Mouse (Mus musculus) mouse trophoblast stem cell (cell line): Measurements from ENCODE around the gene Syk.

ENCODE experiments used
- in situ Hi-C, 2 experiments: fragments of 300-500 bp; cut with MseI, MboI; formaldehyde crosslinking; loops; 2 replicates in 1 of 2; 3 replicates in 1 of 2; pipeline ENCODE4 v1.15.1; 2025

The Syk gene

DNA sequence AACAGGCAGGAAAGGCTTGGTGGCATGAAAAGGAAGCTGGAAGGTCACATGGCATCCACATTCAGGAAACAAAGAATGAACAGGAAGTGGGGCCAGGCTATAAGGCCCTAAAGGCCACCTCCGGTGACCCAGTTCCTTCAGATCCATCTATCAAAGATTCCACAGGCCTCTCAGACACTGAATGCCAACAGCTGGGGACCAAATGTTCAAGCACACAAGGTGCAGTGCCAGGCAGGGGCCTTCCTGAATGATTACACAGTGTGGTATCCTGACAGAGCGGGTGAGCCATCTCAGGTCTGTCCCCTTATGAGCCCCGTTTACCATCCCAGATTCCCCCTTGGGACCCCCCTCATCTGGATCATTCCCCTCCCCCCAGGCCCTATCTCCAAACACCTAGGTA, 63.6 kb downstream of the Syk start:
- in situ Hi-C loops: no loop called here

DNA sequence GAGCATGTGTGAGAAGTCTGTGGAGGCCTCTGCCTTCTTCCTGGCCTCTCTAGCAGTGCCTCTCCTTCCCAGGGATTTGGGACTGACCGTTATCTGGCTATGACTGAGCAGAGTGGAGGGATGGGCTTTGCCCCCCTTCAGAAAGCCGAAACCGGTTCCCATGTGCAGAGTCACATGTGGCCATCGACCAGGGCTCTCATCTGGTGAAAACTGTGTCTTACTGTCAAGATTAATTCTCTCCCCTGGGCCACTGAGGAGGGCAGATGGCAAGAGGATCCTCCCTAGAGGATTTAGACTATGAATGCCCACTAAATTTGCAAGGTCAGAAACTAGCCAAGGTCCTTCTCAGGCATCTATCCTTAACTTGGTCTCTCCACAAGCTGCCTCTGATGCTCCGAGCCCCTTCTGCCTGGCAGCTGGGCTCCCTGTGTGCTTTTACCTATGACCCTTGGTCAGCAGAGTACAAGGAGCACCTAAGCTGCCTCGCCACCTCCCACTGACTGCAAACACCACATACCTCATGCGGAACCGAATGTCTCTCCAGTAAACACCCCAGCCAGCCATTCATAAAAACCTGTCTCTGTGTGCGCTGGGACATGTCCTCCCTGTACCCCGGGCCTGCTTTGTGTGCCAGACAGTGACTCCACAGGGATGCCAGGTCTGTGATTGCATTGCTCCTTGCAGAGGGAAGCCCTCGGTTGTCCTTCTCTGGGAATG, 65.2 kb downstream of the Syk start:
- in situ Hi-C loops: no loop called here

DNA sequence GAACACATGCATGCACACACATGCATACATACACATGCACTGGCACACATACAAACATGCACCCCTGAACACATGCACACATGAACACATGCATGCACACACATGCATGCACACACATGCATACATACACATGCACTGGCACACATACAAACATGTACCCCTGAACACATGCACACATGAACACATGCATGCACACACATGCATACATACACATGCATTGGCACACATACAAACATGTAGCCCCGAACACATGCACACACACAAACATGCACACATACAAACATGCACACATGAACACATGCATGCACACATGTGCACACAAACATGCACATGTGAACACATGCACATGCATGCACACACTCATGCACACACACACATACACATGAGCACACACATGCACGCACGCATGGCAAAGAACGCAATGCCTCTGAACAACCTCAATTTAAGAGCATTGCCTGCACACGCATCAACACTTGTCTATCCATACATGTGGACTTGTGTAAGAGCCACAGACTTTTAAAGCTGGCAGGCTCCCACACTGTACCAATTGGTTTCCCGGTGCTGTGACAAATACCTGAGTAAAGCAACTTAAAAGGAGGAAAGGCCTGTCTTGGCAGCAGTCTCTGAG, 66.9 kb downstream of the Syk start:
- in situ Hi-C loops: loop anchor here in 1 of 2 experiments (10.0 kb wide), 1 partner anchor 445 kb away; no protein-coding TSS in a partner anchor

DNA sequence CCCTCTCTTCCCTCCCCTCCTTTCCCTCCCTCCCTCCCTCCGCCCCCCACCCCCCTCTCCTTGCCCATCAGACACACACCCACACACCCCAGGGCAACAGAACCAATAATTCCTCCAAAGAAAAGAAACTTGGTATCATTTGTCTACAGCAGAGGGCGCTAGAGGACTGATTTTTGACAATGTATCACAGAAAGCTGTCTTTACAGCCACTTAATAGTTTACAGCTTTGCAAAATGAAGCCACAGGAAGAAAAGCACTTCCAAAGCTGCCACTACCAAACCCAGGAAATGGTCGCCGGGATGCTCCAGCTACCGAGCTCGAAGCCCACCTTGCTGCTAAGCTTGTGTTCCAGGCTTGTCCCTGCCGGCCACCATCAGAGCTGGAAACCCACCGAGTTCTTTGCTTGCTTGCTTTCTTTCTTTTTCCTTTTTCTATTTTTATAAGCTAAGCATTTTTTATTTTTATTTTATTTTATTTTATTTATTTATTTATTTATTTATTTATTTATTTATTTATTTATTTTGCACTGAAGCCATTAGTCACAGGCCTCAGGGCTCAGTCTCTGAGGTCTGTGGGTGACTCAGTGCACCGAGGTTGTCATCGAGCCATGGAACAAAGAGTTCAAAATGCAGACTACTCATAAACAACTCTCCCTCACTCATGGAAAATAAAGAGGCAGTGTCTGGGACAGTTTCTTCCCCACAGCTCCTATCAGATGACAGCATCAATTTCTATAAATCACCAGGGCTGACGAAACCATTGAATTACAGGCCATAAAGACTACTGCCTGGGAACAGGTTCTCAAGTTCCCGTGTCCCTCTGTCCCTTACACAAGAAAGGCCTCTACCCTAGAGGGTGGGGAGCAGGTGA, 68.6 kb downstream of the Syk start:
- in situ Hi-C loops: loop anchor here in 1 of 2 experiments (10.0 kb wide), 1 partner anchor 443 kb away; no protein-coding TSS in a partner anchor

DNA sequence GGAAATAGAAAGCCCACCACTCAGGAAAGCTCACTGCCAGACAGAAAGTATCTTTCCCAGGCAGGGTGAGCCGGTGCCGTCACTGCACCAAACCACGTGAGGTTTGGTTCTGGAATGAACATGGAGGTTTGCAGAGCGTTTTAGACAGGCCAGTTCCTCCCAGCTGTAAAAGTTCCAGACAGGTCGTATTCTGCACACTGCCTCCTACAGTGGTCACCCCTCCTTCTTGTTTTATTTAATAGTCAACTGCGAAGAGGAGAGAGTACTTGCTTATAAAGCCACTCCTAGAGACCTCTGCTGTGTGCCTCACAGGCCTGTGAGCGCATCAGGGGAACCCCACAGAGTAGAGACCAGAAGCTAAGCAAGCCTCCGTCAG, 69.3 kb downstream of the Syk start:
- in situ Hi-C loops: loop anchor here in 1 of 2 experiments (10.0 kb wide), 1 partner anchor 443 kb away; no protein-coding TSS in a partner anchor

DNA sequence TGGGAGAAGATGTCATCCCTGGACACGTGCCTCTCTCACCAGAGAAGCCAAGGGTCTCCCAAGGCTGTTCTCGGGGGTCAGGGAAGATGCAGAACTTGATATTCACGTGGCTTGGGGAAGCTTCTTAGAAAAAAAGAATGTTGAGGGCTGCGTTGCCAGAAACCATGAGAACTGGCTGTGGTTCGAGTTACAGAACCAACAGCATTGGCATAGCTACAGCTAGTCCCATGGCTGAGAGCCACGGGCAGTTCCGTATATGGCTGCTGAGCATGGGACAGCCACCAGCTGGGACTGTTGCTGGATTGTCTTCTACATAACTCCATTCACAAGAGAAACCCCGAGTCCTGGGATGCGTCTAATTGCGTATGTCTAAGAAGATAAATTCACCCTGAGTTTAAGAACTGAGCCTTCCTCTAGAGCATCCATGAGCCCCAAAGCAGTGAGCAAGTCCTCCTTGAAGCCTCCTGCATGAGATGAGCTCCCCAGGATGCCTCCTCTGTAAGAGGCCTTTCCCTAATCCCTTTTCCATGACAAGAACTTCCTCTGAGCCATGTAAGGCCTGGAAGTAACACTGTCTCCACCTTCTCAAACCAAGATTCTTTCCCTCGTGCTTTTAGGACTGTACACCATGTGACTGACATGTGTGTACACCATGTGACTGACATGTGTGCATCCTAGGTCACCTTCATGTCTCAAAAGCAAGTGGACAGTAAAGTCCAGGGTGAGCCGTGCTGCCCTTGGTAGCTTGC, 71.3 kb downstream of the Syk start:
- in situ Hi-C loops: loop anchor here in 1 of 2 experiments (10.0 kb wide), 1 partner anchor 441 kb away; no protein-coding TSS in a partner anchor

DNA sequence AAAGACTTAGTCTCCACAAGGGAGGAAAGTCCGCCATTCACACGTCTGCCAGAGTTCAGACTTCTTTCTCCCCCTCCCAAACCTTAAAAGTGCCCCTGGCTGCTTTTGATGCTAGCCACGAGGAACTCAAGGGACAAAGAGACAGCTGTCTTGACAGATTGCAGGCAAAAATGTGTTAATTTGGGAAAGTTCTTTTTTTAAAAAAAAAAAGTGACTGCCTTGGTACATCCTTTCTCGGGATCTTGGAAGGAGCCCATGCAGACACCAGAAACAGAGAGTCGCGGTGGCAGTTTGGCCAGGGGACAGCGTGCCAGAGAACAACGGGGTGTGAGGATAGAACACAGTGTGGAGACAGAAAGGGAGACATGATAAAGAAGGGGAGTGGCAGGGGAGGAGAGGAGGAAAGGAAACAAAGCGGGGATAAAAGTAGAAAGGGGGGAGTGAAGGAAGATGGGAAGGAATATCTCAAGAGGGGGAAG, 71.9 kb downstream of the Syk start:
- in situ Hi-C loops: loop anchor here in 1 of 2 experiments (5.0 to 10.0 kb wide), 2 partner anchors 327 to 440 kb away; partner anchors contain the start of gene Nfil3

DNA sequence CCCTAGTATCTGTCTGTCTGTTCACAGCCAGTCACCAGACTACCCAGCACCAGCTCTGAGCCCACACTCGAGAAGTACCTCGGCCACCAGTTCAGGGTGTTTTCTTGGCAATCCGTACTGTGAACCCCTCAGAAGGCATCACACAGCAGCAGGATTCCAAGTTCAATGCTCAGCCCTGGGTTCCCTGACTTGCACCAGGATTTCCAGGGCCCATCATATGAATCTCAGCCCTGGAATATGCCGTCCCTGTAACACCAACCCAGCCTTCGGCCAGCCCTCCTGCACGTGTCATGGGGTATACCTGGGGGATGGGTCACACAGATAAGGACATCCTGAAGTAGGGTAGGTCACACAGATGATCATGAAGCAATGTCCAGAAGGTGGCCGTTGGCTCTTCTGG, 75.0 kb downstream of the Syk start:
- in situ Hi-C loops: loop anchor here in 1 of 2 experiments (5.0 to 10.0 kb wide), 2 partner anchors 324 to 437 kb away; partner anchors contain the start of gene Nfil3

DNA sequence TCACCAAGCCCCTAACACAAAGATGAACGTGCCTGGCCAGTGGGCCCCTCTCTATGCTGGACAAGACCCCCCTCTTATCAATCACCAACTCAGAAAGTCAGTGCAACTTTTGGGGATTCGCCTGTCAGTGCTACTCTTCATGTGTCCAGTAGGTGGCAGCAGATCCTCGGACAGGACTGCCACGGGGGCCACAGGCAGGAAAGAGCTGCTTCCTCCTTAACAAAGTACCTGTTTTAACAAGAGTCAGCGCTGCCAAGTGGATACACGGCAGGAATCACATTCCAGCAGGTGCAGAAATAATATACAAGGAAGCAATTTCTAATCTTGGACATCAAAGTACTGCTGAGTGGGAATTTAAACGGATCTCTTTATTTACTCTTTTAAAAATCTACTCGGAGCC, 75.5 kb downstream of the Syk start:
- in situ Hi-C loops: loop anchor here in 1 of 2 experiments (5.0 to 10.0 kb wide), 2 partner anchors 324 to 436 kb away; partner anchors contain the start of gene Nfil3

DNA sequence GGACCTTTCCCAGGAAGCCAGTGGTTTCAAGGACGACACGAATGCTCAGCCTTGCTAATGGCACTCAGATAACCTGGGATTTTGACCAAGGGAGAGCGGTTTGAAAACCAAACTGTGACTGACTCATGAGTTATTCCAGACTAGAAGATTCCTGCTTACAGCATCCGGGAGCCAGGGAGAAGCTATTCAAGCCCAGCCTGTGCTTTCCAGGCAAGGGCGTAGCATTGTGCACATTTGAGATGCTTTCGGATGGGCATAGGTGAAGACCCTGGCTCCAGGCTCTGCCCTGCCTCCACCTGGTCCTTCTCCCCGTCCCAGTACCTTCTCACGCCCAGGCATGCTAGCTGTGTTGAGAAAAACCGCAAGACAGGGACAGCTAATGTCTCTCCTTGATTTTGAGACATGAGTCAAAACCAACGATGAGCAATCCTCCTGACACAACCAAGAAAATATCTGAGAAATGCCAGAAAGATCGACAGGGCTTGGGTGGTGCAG, 76.2 kb downstream of the Syk start:
- in situ Hi-C loops: loop anchor here in 1 of 2 experiments (5.0 to 10.0 kb wide), 2 partner anchors 323 to 436 kb away; partner anchors contain the start of gene Nfil3

DNA sequence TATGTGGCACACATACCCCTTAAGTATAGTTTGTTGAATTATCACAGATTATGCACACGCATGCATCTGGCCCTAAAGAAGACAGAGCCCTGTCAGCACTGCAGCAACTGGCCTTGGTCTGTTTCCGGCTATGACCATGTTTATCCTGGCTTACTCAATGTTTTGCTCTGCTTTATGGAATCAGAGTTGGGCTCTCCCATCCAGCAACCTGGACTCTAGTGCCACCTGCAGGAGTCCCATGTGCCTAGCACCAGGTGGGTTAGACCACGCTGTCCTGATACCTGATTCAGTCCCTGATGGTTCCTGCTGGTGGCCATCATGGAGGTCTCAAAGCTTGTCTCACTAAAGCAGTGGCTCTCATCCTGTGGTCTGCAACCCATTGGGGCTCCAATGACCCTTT, 86.9 kb downstream of the Syk start:
- in situ Hi-C loops: no loop called here

DNA sequence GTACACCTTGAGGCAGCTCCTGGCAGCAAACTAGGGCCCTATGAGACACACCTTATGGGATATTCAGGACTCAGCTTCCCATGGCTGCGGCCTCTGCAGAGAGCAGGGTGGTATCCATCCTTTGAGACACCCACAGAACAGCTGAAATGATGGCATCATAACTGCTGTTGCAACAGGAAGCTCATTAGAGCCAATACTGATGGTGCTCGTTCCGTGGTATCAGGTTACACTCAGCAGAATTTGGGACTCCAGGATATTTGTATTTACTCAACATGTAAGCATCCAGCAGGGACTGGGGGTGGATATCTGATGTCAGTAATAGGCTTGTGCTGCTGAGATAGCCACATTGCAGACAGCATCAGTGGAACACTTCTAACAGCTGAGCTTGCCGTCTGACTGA, 90.3 kb downstream of the Syk start:
- in situ Hi-C loops: no loop called here

DNA sequence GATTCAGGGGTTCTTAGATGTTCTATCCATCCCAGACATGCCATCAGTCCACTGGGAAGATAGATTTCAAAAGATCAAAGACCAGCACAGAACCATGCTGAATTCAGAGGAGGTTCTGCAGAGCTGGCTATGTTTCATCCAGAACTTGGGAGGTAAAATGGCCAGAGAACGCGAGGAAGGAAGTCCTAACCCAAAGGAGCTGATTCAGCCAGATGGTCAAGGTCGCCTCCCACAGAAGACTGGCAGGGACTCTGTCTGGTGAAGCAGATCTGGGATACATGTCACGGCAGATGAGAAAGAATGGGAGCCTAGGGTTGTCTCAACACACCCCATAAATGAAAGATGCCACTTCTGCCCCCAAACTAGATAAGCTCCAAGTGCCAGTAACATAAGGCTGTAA, 90.9 kb downstream of the Syk start:
- in situ Hi-C loops: no loop called here

DNA sequence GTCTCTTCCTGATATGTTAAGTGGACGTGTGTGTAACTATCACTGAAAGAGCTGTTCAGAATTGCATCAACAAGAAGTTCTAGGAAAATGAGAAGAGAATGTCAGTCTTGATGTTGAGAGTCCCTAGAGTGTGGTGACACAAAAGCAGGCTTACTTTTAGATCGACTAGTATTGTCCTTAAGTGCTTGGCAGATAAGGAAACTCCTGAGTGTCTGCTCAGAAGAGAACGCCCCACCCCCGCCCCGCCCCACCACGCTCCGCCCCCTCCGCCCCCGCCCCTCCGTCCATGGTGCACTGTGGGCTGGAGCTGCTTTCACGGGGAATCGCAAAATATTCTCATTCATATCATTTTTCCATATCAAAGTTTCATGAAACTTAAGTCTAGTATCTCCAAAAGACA, 91.9 kb downstream of the Syk start:
- in situ Hi-C loops: no loop called here

DNA sequence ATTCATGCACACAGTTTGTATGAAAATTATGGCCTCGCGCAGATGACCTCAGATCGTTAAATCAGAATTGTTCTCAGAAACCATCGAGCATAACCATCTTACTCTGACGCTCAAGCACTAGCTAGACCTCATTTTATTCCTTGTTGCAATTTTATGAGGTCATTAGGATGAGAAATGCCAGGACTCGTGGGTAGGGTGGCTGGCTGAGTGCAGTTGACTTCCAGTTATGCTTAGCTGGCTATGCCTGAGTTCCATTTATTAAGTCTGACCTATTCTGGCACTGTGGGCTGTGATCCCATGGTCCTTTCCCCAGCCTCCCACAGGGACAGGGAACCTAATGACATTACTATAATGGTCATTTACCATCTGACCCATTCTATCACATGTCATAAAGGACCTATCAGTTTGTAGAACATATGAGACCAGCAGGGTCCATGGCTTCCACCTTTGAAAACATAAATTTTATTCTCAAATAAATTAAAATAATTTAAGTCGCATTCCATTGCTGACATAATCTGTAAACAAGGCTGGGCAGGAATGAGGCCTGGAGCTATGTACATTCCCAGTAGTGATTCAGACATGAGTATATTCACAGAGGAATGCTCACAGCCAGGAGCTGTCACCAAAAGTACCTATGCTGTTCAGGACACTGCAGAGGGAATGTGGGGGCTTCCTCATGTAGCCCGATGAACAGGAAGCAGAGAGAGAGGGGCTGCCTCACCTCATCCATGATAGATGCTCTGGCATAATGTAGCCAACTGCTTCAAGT, 92.7 kb downstream of the Syk start:
- in situ Hi-C loops: no loop called here

DNA sequence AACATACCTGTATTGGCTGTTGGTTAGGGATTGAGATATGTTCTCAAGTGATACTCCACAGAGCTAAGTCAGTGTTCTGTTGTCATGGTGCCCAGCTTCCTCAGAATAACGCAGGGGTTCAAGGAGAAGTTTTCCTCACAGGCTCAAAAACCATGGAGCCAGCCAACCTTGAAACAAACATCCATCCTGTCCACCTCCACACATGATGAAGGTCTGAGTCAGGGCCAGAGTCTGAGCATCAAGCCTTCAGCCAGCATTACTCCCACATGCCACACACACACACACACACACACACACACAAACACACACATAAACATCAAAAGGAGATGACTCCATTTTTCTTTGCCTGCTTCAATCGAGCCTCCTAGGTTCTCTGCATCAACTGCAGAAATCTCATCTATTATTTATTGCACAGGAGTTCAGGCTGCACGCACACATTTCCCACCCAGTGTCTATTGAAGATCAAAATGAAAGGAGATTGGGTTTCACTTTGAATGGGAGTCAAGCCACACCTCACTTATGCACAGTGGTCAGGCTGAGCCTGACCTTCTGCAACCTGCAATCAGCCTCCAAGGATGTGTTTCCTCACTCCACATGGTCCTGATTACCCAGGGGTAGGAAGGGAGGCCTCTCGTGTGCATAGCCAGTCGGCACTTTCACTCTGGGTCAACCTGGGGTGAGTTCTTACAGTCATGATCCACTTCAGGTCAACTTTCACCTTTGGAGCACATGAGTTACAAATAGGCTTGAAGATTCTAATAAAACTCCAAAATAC, 93.9 kb downstream of the Syk start:
- in situ Hi-C loops: no loop called here

DNA sequence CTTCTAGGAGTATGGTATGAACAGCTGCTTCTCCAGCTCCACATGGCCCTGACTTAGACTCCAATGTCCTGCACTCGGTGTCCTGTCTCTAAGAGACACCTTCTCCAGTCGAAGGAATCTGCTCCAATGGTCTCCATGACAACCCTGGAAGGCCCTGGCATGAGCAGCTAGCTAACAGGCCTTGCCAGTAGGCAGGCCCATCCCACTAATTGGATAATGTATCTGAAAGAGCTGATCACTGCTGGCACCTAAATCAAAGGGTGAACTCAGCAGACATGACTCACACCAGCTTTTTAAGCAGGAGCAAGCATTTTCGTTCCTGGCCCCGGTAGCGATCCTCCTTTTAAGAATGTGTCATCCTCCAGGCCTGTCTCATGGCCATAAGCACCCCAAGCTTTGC, 96.9 kb downstream of the Syk start:
- in situ Hi-C loops: no loop called here

DNA sequence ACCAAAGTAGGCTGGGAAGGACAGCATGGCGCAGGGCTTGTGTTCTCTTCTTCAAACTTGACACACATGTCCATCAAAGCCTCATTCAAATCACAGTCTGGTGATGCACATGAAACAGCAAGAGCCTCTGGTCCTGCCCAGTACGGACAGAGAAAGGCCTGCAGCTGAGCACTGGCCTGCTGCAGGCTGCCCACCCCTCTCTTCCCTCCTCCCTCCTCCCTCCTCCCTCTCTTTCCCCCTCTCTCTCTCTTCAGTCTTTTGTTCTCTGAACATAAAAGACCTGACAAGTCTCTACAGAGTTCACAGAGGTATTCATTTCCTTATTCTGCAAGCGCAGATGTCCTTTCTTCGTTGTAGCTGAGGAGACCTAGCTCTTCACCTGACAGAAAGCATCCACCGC, 99.1 kb downstream of the Syk start:
- in situ Hi-C loops: no loop called here

DNA sequence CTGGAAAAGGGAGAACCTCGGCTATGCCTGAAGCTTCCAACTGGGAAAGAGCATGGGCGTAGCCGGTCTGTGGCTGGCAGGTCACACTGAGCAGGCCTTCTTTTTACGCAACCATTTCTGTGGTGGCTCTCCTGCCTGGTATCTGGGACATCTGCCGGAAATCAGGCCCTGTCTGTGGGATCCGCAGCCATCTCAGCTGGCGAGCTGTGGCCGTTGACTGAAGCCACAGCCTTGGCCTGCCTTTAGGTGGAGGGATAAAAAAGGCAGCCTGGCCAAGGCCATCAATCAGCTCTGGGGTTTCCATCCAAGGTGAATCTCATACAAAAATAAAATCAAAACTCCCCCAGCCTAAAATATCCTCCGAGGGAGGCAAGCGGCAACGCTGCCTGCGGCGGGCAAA, 107.5 kb downstream of the Syk start:
- in situ Hi-C loops: no loop called here
